Mouse (Mus musculus): ENCODE data around the gene Tmem81. TPM values are rescaled to one million over a fixed set of nuclear protein-coding genes. Genes with fewer than 3 reads are reported as not detected.

Tmem81 gene
- polyA plus RNA-seq, 1 experiment = 1.9 TPM

- H3ac ChIP-seq (ENCODE audit: control insufficient read depth, insufficient read length) = no peak overlapping the region
- no peak overlapping the region for H3K4me3 ChIP-seq
- no peaks in the 10 kb centered on the region for H3K79me2 ChIP-seq (ENCODE audit: control insufficient read depth, insufficient read depth)
- H3K36me3 ChIP-seq (ENCODE audit: control insufficient read depth, insufficient read depth) = no peaks in the 10 kb centered on the region
- H3K4me2 ChIP-seq (ENCODE audit: low read depth) = no peak overlapping the region
- TF ChIP-seq REST (IDR thresholded peaks at IDR 0.05; ENCODE audit: insufficient read depth, insufficient read length) = no peak
- TF ChIP-seq POLR2AphosphoS2 (IDR thresholded peaks at IDR 0.05; ENCODE audit: insufficient read length, low read depth) = no peak
- no peak for TF ChIP-seq MAX (IDR thresholded peaks at IDR 0.05; ENCODE audit: low read depth)
- no peak for TF ChIP-seq USF1 (IDR thresholded peaks at IDR 0.05; ENCODE audit: low read depth)
- no peak for TF ChIP-seq TCF3 (IDR thresholded peaks at IDR 0.05; ENCODE audit: insufficient read length, low read depth)
- TF ChIP-seq E2F4 (IDR thresholded peaks at IDR 0.05; ENCODE audit: insufficient read depth) = no peak
- peaks cover 75% of the 10 kb centered on the region for H3K27me3 ChIP-seq (ENCODE audit: control insufficient read depth, insufficient read depth, insufficient read length)
Measured at GRCm38 (mm10) chr1:132528647-132529334, 22.8 kb downstream of the Tmem81 start.

- Histone ChIP-seq H3K79me2 (ENCODE audit: control insufficient read depth, insufficient read depth) (no peaks in the 10 kb centered on the region), H3ac (ENCODE audit: control insufficient read depth, insufficient read length) (no peak overlapping the region), H3K27me3 (ENCODE audit: control insufficient read depth, insufficient read depth, insufficient read length) (peaks cover 84% of the 10 kb centered on the region), H3K36me3 (ENCODE audit: control insufficient read depth, insufficient read depth) (no peaks in the 10 kb centered on the region), H3K4me3 (no peak overlapping the region), H3K4me2 (ENCODE audit: low read depth) (no peak overlapping the region)
- TF ChIP-seq SRF (IDR thresholded peaks at IDR 0.05; ENCODE audit: control insufficient read depth, insufficient read length, low read depth) (no peak), POLR2AphosphoS2 (IDR thresholded peaks at IDR 0.05; ENCODE audit: insufficient read length, low read depth) (no peak), POLR2A (IDR thresholded peaks at IDR 0.05; ENCODE audit: insufficient read length, low read depth) (no peak), CEBPB (IDR thresholded peaks at IDR 0.05; ENCODE audit: insufficient read depth, poor library complexity, severe bottlenecking) (no peak), MYOG (IDR thresholded peaks at IDR 0.05; ENCODE audit: control insufficient read depth in 1 of 3, insufficient read depth in 1 of 3, insufficient read length in 2 of 3, low read depth in 2 of 3) (no peak), MAX (IDR thresholded peaks at IDR 0.05; ENCODE audit: low read depth) (no peak)
Measured at GRCm38 (mm10) chr1:132530631-132531191, 24.7 kb downstream of the Tmem81 start.

DNA sequence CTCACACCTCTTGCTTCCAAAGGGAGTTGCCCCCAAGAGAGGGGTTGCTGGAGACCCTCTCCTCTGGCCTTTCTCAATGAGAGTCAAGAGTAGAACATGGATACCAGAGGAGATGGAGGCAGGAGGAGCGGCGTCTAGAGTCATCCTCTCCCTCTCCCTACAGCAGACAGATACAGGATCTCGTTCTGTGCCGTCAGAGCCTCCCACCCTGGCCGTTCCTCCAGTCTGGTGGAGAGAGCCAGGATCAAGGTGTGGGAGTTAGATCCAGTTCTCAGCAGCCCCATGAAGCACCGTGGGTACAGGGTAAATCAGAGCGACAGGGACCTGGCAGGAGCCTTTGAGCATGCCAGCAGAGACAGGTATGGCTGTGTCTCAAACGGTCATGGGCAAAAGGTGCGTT, 26.5 kb downstream of the Tmem81 start:
- TF ChIP-seq MAX (IDR thresholded peaks at IDR 0.05; ENCODE audit: low read depth) = no peak
- H3K4me2 ChIP-seq (ENCODE audit: low read depth) = no peak overlapping the region
- no peaks in the 10 kb centered on the region for H3K79me2 ChIP-seq (ENCODE audit: control insufficient read depth, insufficient read depth)
- no peak overlapping the region for H3ac ChIP-seq (ENCODE audit: control insufficient read depth, insufficient read length)
- H3K27me3 ChIP-seq (ENCODE audit: control insufficient read depth, insufficient read depth, insufficient read length) = peaks cover 89% of the 10 kb centered on the region
- H3K36me3 ChIP-seq (ENCODE audit: control insufficient read depth, insufficient read depth) = no peaks in the 10 kb centered on the region
- no peak overlapping the region for H3K4me3 ChIP-seq

GRCm38 (mm10) chr1:132533840-132534239, 27.8 kb downstream of the Tmem81 start:
- H3K27me3 ChIP-seq (ENCODE audit: control insufficient read depth, insufficient read depth, insufficient read length) = peaks cover 90% of the 10 kb centered on the region
- H3K36me3 ChIP-seq (ENCODE audit: control insufficient read depth, insufficient read depth) = no peaks in the 10 kb centered on the region
- no peak overlapping the region for H3K4me2 ChIP-seq (ENCODE audit: low read depth)
- TF ChIP-seq POLR2A (IDR thresholded peaks at IDR 0.05; ENCODE audit: insufficient read length, low read depth) (no peak), USF1 (IDR thresholded peaks at IDR 0.05; ENCODE audit: low read depth) (no peak), E2F4 (IDR thresholded peaks at IDR 0.05; ENCODE audit: insufficient read depth) (no peak), TCF3 (IDR thresholded peaks at IDR 0.05; ENCODE audit: insufficient read length, low read depth) (no peak), REST (IDR thresholded peaks at IDR 0.05; ENCODE audit: insufficient read depth, insufficient read length) (no peak), MAX (IDR thresholded peaks at IDR 0.05; ENCODE audit: low read depth) (no peak), CEBPB (IDR thresholded peaks at IDR 0.05; ENCODE audit: insufficient read depth, poor library complexity, severe bottlenecking) (no peak), MYOD1 (IDR thresholded peaks at IDR 0.05; ENCODE audit: control insufficient read depth in 1 of 3, insufficient read length in 2 of 3, low read depth in 2 of 3) (no peak), POLR2AphosphoS2 (IDR thresholded peaks at IDR 0.05; ENCODE audit: insufficient read length, low read depth) (no peak), SRF (IDR thresholded peaks at IDR 0.05; ENCODE audit: control insufficient read depth, insufficient read length, low read depth) (no peak), MYOG (IDR thresholded peaks at IDR 0.05; ENCODE audit: control insufficient read depth in 1 of 3, insufficient read depth in 1 of 3, insufficient read length in 2 of 3, low read depth in 2 of 3) (no peak), TCF12 (IDR thresholded peaks at IDR 0.05; ENCODE audit: insufficient read depth, poor library complexity, severe bottlenecking) (no peak)
- H3K4me3 ChIP-seq = no peak overlapping the region
- no peaks in the 10 kb centered on the region for H3K79me2 ChIP-seq (ENCODE audit: control insufficient read depth, insufficient read depth)
- H3ac ChIP-seq (ENCODE audit: control insufficient read depth, insufficient read length) = no peak overlapping the region

DNA sequence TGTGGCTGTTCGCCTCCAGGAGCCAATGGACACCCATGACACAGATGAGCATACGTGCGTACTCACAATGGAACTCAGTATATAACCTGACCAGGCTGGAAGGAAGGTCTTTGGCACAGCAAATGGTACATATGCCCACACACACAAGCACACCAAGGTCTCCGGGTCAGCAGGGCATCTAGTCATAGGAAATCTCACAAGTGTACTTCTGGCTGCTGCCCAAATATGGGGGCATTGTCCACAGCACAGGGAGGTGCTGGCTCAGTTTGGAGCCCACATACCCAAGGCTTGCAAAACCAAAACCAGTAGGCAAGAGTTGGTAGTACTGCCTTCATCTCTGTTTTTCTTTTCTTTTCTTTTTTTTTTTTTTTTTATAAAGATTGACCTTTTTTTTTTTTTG, 29.5 kb downstream of the Tmem81 start:
- H3K27me3 ChIP-seq (ENCODE audit: control insufficient read depth, insufficient read depth, insufficient read length) = peaks cover 93% of the 10 kb centered on the region
- TF ChIP-seq POLR2AphosphoS2 (IDR thresholded peaks at IDR 0.05; ENCODE audit: insufficient read length, low read depth) (no peak), MYOG (IDR thresholded peaks at IDR 0.05; ENCODE audit: control insufficient read depth in 1 of 3, insufficient read depth in 1 of 3, insufficient read length in 2 of 3, low read depth in 2 of 3) (no peak), E2F4 (IDR thresholded peaks at IDR 0.05; ENCODE audit: insufficient read depth) (no peak), USF1 (IDR thresholded peaks at IDR 0.05; ENCODE audit: low read depth) (no peak), SRF (IDR thresholded peaks at IDR 0.05; ENCODE audit: control insufficient read depth, insufficient read length, low read depth) (no peak), CEBPB (IDR thresholded peaks at IDR 0.05; ENCODE audit: insufficient read depth, poor library complexity, severe bottlenecking) (no peak), TCF12 (IDR thresholded peaks at IDR 0.05; ENCODE audit: insufficient read depth, poor library complexity, severe bottlenecking) (no peak), POLR2A (IDR thresholded peaks at IDR 0.05; ENCODE audit: insufficient read length, low read depth) (no peak), MAX (IDR thresholded peaks at IDR 0.05; ENCODE audit: low read depth) (no peak)
- no peaks in the 10 kb centered on the region for H3K79me2 ChIP-seq (ENCODE audit: control insufficient read depth, insufficient read depth)

More for the DNA sequence above, 29.5 kb downstream of the Tmem81 start:
- no peak overlapping the region for H3ac ChIP-seq (ENCODE audit: control insufficient read depth, insufficient read length)
- H3K4me3 ChIP-seq = no peak overlapping the region
- no peaks in the 10 kb centered on the region for H3K36me3 ChIP-seq (ENCODE audit: control insufficient read depth, insufficient read depth)
- H3K4me2 ChIP-seq (ENCODE audit: low read depth) = no peak overlapping the region
